Mouse (Mus musculus) hindbrain, embryonic 11.5 days (tissue): ENCODE measurements at regions not wholly inside any gene's neighbourhood (a gene's known extent, or its start where the extent isn't known, plus 50 kb on each side); places are given as distances from the start of the nearest gene placed in this dataset.

Source experiments
- ATAC-seq: fragments of 200-750 bp; cut with Nextera tagmentation; 2 replicates; pipeline ENCODE4 v1.8.0; 2017; ENCODE audit warnings: mild to moderate bottlenecking, moderate TSS enrichment, moderate library complexity; ENCODE audit not compliant: low FRiP score
- DNase-seq: peaks from one replicate; pipeline ENCODE4 v3.0.0-alpha.2; 2015; ENCODE audit warnings: low spot score
- H3K27ac ChIP-seq: fragments of 300-500 bp; sonication (generic); 2 replicates; pipeline ENCODE4 v1.5.1; 2014; ENCODE audit warnings: mild to moderate bottlenecking, low read depth, low read length
- H3K27me3 ChIP-seq: fragments of 300-500 bp; sonication (generic); 2 replicates; pipeline ENCODE4 v1.6.1; 2014; ENCODE audit warnings: mild to moderate bottlenecking, low read length, moderate library complexity, mixed read lengths; ENCODE audit not compliant: control insufficient read depth, insufficient read depth
- H3K36me3 ChIP-seq: fragments of 300-500 bp; sonication (generic); 2 replicates; pipeline ENCODE4 v1.6.1; 2014; ENCODE audit warnings: mild to moderate bottlenecking, low read length, moderate library complexity, mixed read lengths; ENCODE audit not compliant: control insufficient read depth, insufficient read depth
- H3K4me1 ChIP-seq: fragments of 300-500 bp; sonication (generic); replicated peaks from 2 replicates; pipeline ENCODE4 v1.6.1; 2014; ENCODE audit warnings: low read length, mixed read lengths; ENCODE audit not compliant: control insufficient read depth, insufficient read depth
- H3K4me2 ChIP-seq: fragments of 300-500 bp; sonication (generic); replicated peaks from 2 replicates; pipeline ENCODE4 v1.6.1; 2014; ENCODE audit warnings: mild to moderate bottlenecking, low read depth, low read length
- H3K4me3 ChIP-seq: fragments of 300-500 bp; sonication (generic); 2 replicates; pipeline ENCODE4 v1.5.1; 2014; ENCODE audit warnings: low read depth, low read length
- H3K9ac ChIP-seq: fragments of 300-500 bp; sonication (generic); 2 replicates; pipeline ENCODE4 v1.6.1; 2014; ENCODE audit warnings: low read depth, low read length
- H3K9me3 ChIP-seq: fragments of 300-500 bp; sonication (generic); 2 replicates; pipeline ENCODE4 v1.6.1; 2016; ENCODE audit warnings: low read length; ENCODE audit not compliant: control insufficient read depth
- WGBS: fragments of 180-500 bp; shearing (Covaris S2); extraction: QIAGEN DNeasy Blood & Tissue Kit; methylation state at CpG from one replicate; pipeline ENCODE4 v1.1.7; 2014; 5-methylcytosine and 5-hydroxymethylcytosine counted together

- Histone ChIP-seq H3K27ac (no peak overlapping the region), H3K36me3 (no peaks in the 10 kb centered on the region), H3K9me3 (no peaks in the 10 kb centered on the region), H3K27me3 (no peaks in the 10 kb centered on the region), H3K4me3 (no peak overlapping the region), H3K9ac (no peak overlapping the region), H3K4me1 (no peaks in the 10 kb centered on the region), H3K4me2 (no peak overlapping the region)
- WGBS: 76% methylated on average over 8 of the region's 8 CpGs
- DNase-seq (no peak), ATAC-seq (no peak)
Observed at GRCm38 (mm10) chr19:56077491-56077890, 209.4 kb upstream of the Habp2 start.

- H3K27me3 ChIP-seq: no peaks in the 10 kb centered on the region
- no peaks in the 10 kb centered on the region for H3K4me1 ChIP-seq
- H3K9me3 ChIP-seq: no peaks in the 10 kb centered on the region; the same call in 1 of the 2 replicates
- no peak for ATAC-seq
- 85% methylated on average over 7 of the region's 7 CpGs for WGBS
- no peak overlapping the region for H3K27ac ChIP-seq
- H3K9ac ChIP-seq: no peak overlapping the region
- no peak for DNase-seq
- no peak overlapping the region for H3K4me2 ChIP-seq
- no peak overlapping the region for H3K4me3 ChIP-seq
- H3K36me3 ChIP-seq: no peaks in the 10 kb centered on the region
Observed at GRCm38 (mm10) chr19:56086413-56087083, 200.4 kb upstream of the Habp2 start.

- ATAC-seq: no peak
- H3K27me3 ChIP-seq: no peaks in the 10 kb centered on the region
- DNase-seq: no peak
- no peak overlapping the region for H3K4me3 ChIP-seq
- H3K9ac ChIP-seq: no peak overlapping the region
- H3K27ac ChIP-seq: no peak overlapping the region
- H3K36me3 ChIP-seq: no peaks in the 10 kb centered on the region
- 85% methylated on average over 6 of the region's 6 CpGs for WGBS
- H3K9me3 ChIP-seq: no peaks in the 10 kb centered on the region; the same call in 1 of the 2 replicates
- no peaks in the 10 kb centered on the region for H3K4me1 ChIP-seq
- no peak overlapping the region for H3K4me2 ChIP-seq
Observed at GRCm38 (mm10) chr19:56087127-56087526, 199.8 kb upstream of the Habp2 start.

- H3K36me3 ChIP-seq: no peaks in the 10 kb centered on the region
- DNase-seq: no peak
- no peaks in the 10 kb centered on the region for H3K27me3 ChIP-seq
- no peak for ATAC-seq
- no peak overlapping the region for H3K4me3 ChIP-seq
- H3K4me2 ChIP-seq: no peak overlapping the region
- no peaks in the 10 kb centered on the region for H3K9me3 ChIP-seq
- no peak overlapping the region for H3K27ac ChIP-seq
- no peaks in the 10 kb centered on the region for H3K4me1 ChIP-seq
- no peak overlapping the region for H3K9ac ChIP-seq
- 87% methylated on average over 17 of the region's 17 CpGs for WGBS
Observed at GRCm38 (mm10) chr19:56089795-56090375, 197.1 kb upstream of the Habp2 start.

GRCm38 (mm10) chr19:56091581-56091980, 195.4 kb upstream of the Habp2 start:
- no peaks in the 10 kb centered on the region for H3K9me3 ChIP-seq
- H3K4me2 ChIP-seq: no peak overlapping the region
- DNase-seq (no peak), ATAC-seq (no peak)
- no peak overlapping the region for H3K9ac ChIP-seq
- H3K4me3 ChIP-seq: no peak overlapping the region
- no peak overlapping the region for H3K27ac ChIP-seq
- no peaks in the 10 kb centered on the region for H3K36me3 ChIP-seq
- WGBS: over 99% methylated on average over 5 of the region's 5 CpGs
- H3K27me3 ChIP-seq: no peaks in the 10 kb centered on the region
- no peaks in the 10 kb centered on the region for H3K4me1 ChIP-seq

- Histone ChIP-seq H3K4me2 (no peak overlapping the region), H3K4me3 (no peak overlapping the region), H3K4me1 (no peaks in the 10 kb centered on the region), H3K9ac (no peak overlapping the region), H3K9me3 (peaks cover 2% of the 10 kb centered on the region; the same call in 1 of the 2 replicates), H3K27ac (no peak overlapping the region), H3K36me3 (no peaks in the 10 kb centered on the region), H3K27me3 (no peaks in the 10 kb centered on the region)
- DNase-seq (no peak), ATAC-seq (no peak)
- 89% methylated on average over 6 of the region's 6 CpGs for WGBS
Observed at GRCm38 (mm10) chr19:56095873-56096272, 191.1 kb upstream of the Habp2 start.

- H3K27ac ChIP-seq: no peak overlapping the region
- 79% methylated on average over 9 of the region's 9 CpGs for WGBS
- H3K27me3 ChIP-seq: no peaks in the 10 kb centered on the region; the same call in none of the 2 replicates
- no peak overlapping the region for H3K4me3 ChIP-seq
- DNase-seq (no peak), ATAC-seq (no peak)
- H3K9me3 ChIP-seq: peaks cover 2% of the 10 kb centered on the region; the same call in 1 of the 2 replicates
- no peak overlapping the region for H3K4me2 ChIP-seq
- no peak overlapping the region for H3K9ac ChIP-seq
- H3K36me3 ChIP-seq: no peaks in the 10 kb centered on the region
- H3K4me1 ChIP-seq: no peaks in the 10 kb centered on the region
Observed at GRCm38 (mm10) chr19:56099725-56100124, 187.2 kb upstream of the Habp2 start.

GRCm38 (mm10) chr19:56100131-56100872, 186.6 kb upstream of the Habp2 start:
- H3K4me3 ChIP-seq: no peak overlapping the region
- no peaks in the 10 kb centered on the region for H3K4me1 ChIP-seq
- ATAC-seq (no peak), DNase-seq (no peak)
- H3K4me2 ChIP-seq: no peak overlapping the region
- no peaks in the 10 kb centered on the region for H3K36me3 ChIP-seq
- H3K9ac ChIP-seq: no peak overlapping the region
- no peak overlapping the region for H3K27ac ChIP-seq
- 74% methylated on average over 4 of the region's 4 CpGs for WGBS
- H3K9me3 ChIP-seq: peaks cover 2% of the 10 kb centered on the region; the same call in 1 of the 2 replicates
- H3K27me3 ChIP-seq: no peaks in the 10 kb centered on the region; the same call in none of the 2 replicates
